Mouse (Mus musculus) olfactory bulb, adult 2 months (tissue): Measurements from ENCODE around the gene Atp1b2. TPM values are rescaled to one million over a fixed set of nuclear protein-coding genes. Genes with fewer than 3 reads are reported as not detected.
A peak's percentile ranks its signal among the peaks of the same experiment; 100 is the strongest.

Source experiments
- H3K27ac ChIP-seq: fragments of 200-500 bp; 2 replicates; pipeline ENCODE4 v1.5.1; 2012; ENCODE audit warnings: low read depth, low read length; ENCODE audit not compliant: insufficient read depth
- H3K4me1 ChIP-seq: fragments of 200-500 bp; 2 replicates; pipeline ENCODE4 v1.6.1; 2012; ENCODE audit warnings: low read length; ENCODE audit not compliant: control insufficient read depth, insufficient read depth
- H3K4me3 ChIP-seq: fragments of 200-500 bp; 2 replicates; pipeline ENCODE4 v1.5.1; 2012; ENCODE audit warnings: mild to moderate bottlenecking, low read depth, low read length, moderate library complexity; ENCODE audit not compliant: insufficient read depth
- CTCF ChIP-seq: fragments of 200-500 bp; IDR thresholded peaks from 2 replicates; pipeline ENCODE4 v1.5.1; 2012; ENCODE audit warnings: low read depth, mild to moderate bottlenecking, low read length, moderate library complexity; ENCODE audit not compliant: insufficient read depth
- POLR2A ChIP-seq: fragments of 200-500 bp; IDR thresholded peaks from 2 replicates; pipeline ENCODE4 v1.6.1; 2012; ENCODE audit warnings: mild to moderate bottlenecking, low read depth, low read length, moderate library complexity; ENCODE audit not compliant: insufficient read depth
- WGBS: fragments of 180-500 bp; shearing (Covaris S2); methylation state at CpG from one replicate; pipeline ENCODE4 v1.1.7; 2018; 5-methylcytosine and 5-hydroxymethylcytosine counted together
- polyA plus RNA-seq: library from polyadenylated mRNA; stranded (reverse); fragments of >200 nt; gene quantifications from 2 replicates; pipeline ENCODE4 v1.2.4, GENCODE M21; 2012; ENCODE audit warnings: low replicate concordance; ENCODE audit not compliant: missing spikeins, insufficient read depth, insufficient read length

The Atp1b2 gene
- polyA plus RNA-seq, 1 experiment, result not detected

GRCm38 (mm10) chr11:69582230-69582805 is 23.4 kb downstream of the Atp1b2 start:
- 62% methylated on average over 9 of the region's 9 CpGs for WGBS
- Histone ChIP-seq H3K4me3 (no peak overlapping the region), H3K27ac (no peak overlapping the region), H3K4me1 (peaks cover 10% of the 10 kb centered on the region)
- TF ChIP-seq CTCF (no peak), POLR2A (no peak)

DNA sequence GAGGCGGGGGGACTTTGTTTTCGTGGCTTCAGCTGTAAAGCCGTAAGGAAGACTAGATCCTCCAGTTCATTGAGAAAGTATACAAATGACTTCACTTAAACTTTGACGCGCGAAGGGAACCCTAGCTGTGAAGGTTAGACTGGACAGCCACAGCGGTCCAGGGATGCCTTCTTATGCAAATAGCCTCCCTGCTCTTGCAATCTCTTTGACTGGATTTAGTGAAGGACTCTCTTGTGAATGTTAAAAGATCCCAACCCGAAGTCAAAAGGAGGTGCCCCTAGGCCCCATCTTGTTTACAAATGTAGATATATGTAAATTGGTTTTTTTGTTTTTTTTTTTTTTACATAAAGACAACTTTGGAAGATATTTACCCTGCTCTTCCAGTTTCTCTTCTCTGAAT is 23.9 kb downstream of the Atp1b2 start:
- Histone ChIP-seq H3K4me3 (peak overlapping the region; percentile 67), H3K4me1 (peaks cover 14% of the 10 kb centered on the region), H3K27ac (0 out of 2 replicates have a peak overlapping the region, but pooled peaks have one; percentile 19)
- TF ChIP-seq POLR2A (no peak), CTCF (no peak)
- WGBS, result 1% methylated on average over 8 of the region's 8 CpGs

DNA sequence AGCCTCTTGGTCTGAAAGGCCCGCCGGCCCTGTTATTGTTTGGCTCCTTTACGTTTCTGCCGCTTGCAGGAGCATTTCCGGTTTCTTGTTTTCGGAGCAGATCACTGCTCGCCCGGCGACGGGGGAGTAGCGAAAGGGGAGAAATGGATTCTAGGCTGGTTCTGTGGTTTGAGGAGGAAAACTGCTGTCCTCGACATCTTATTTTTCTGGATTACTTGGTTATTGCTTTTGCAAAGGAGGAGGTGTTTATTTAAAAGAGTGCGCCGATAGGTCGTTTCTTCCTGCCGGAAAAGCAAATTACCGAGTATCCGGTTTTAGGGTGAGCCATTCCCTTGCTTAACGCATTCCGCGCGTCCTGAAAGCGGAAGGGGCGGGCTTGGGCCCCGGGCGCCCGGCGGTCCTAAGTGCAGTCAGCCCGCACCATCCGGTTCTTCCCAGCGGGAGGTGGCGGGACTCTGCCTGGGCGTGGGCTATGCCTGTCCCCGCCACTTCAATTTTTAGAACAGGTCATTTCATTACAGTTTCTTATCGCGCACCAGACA is 24.5 kb downstream of the Atp1b2 start:
- Histone ChIP-seq H3K27ac (peak overlapping the region; percentile 81), H3K4me3 (peak overlapping the region; percentile 67), H3K4me1 (peaks cover 15% of the 10 kb centered on the region)
- TF ChIP-seq POLR2A (no peak; the same call in 1 of the 2 replicates), CTCF (no peak)
- under 1% methylated on average over 36 of the region's 36 CpGs for WGBS

- TF ChIP-seq POLR2A (0 out of 2 replicates have a peak, but pooled peaks have one; percentile 24), CTCF (no peak)
- Histone ChIP-seq H3K4me3 (peak overlapping the region; percentile 67), H3K4me1 (peaks cover 15% of the 10 kb centered on the region), H3K27ac (peak overlapping the region; percentile 81)
- under 1% methylated on average over 25 of the region's 25 CpGs for WGBS
Observed at GRCm38 (mm10) chr11:69580572-69581146, 25.1 kb downstream of the Atp1b2 start.

GRCm38 (mm10) chr11:69580091-69580514 is 25.6 kb downstream of the Atp1b2 start, which contains the start of the genes Wrap53 and Trp53:
Gene Wrap53, minus strand, starts transcription at chr11:69580255.
Gene Trp53, plus strand, starts transcription at chr11:69580359.
- Histone ChIP-seq H3K27ac (peak within 1 kb of the TSS; percentile 82), H3K4me1 (peaks cover 15% of the 10 kb centered on the region), H3K4me3 (peak within 1 kb of the TSS; percentile 69)
- under 1% methylated on average over 13 of the region's 13 CpGs for WGBS
- TF ChIP-seq POLR2A, result no peak

GRCm38 (mm10) chr11:69579128-69580017 is 26.4 kb downstream of the Atp1b2 start:
- under 1% methylated on average over 39 of the region's 39 CpGs for WGBS
- H3K4me1 ChIP-seq, result peaks cover 15% of the 10 kb centered on the region
- TF ChIP-seq POLR2A, result peak; percentile 51; the same call in 1 of the 2 replicates
- TF ChIP-seq CTCF, result peak; percentile 97
- H3K27ac ChIP-seq, result peak overlapping the region; percentile 82
- H3K4me3 ChIP-seq, result peak overlapping the region; percentile 69

DNA sequence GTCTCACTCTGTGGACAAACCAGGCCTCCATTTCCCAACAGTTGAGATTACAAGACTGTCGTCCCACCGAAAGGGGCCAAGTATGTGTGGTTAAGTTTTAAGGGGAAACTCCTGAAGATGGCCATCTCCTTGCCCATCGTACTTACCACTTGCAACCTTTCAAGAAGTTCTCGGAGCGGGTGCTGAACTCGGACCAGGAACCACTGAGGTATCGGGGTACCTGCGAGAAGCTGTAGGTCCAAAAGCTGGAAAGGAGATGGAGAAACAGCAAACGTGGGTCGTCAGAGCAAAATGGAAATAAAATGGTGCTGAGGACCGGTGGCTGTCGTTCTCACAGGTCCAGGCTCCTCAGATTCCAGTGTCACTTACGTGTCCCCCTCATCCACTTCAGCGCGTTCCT is 27.4 kb downstream of the Atp1b2 start:
- whole genome bisulfite sequencing, result 10% methylated on average over 15 of the region's 15 CpGs
- Histone ChIP-seq H3K4me3 (peak overlapping the region; percentile 69), H3K27ac (no peak overlapping the region), H3K4me1 (peaks cover 15% of the 10 kb centered on the region)
- no peak for TF ChIP-seq CTCF
- TF ChIP-seq POLR2A, result no peak

- peaks cover 15% of the 10 kb centered on the region for H3K4me1 ChIP-seq
- H3K27ac ChIP-seq, result no peak overlapping the region
- TF ChIP-seq CTCF (no peak), POLR2A (no peak)
- no peak overlapping the region for H3K4me3 ChIP-seq
- 69% methylated on average over 5 of the region's 5 CpGs for WGBS
Observed at GRCm38 (mm10) chr11:69576307-69576706, 29.4 kb downstream of the Atp1b2 start.
